Mouse (Mus musculus) liver, embryonic 14.5 days (tissue): Measurements from ENCODE around the gene Aak1.
"Not testable (repeated sequence)": the region's sequence is repeated elsewhere in the genome, so short reads cannot be mapped to it uniquely, and the experiment has no call there.

Experiments used
- CTCF ChIP-seq: IDR thresholded peaks from 2 replicates; pipeline ENCODE4 v1.5.1; 2016; ENCODE audit warnings: antibody characterized with exemption, low read depth, control low read depth
- EP300 ChIP-seq: IDR thresholded peaks from 2 replicates; pipeline ENCODE4 v1.6.1; 2016; ENCODE audit warnings: antibody characterized with exemption, low read depth

DNA sequence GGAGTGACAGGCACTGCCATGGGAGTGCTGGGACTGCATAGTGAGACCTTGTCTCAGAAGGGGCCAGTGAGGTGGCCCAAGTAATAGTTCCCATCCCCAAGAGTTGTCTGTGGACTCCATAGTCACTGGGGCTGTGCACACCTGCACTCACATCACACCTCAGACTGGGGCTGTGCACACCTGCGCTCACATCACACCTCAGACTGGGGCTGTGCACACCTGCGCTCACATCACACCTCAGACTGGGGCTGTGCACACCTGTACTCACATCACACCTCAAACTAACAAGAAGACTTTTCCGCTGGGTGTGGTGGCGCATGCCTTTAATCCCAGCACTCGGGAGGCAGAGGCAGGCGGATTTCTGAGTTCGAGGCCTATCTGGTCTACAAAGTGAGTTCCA lies 199.4 kb downstream of the Aak1 start:
- not testable (repeated sequence) for TF ChIP-seq CTCF, EP300
